Mouse (Mus musculus) kidney, postnatal 0 days (tissue): ENCODE measurements at regions not wholly inside any gene's neighbourhood (a gene's known extent, or its start where the extent isn't known, plus 50 kb on each side); places are given as distances from the start of the nearest gene placed in this dataset.

Experiments
- ATAC-seq: fragments of 200-750 bp; cut with Nextera tagmentation; replicated peaks from 2 replicates; pipeline ENCODE4 v1.8.0; 2017; ENCODE audit warnings: low read depth, moderate number of reproducible peaks, moderate TSS enrichment, moderate library complexity; ENCODE audit not compliant: low FRiP score
- DNase-seq: peaks from one replicate; pipeline ENCODE4 v3.0.0-alpha.2; 2016; ENCODE audit warnings: low spot score
- H3K27ac ChIP-seq: fragments of 300-500 bp; sonication (generic); 2 replicates; pipeline ENCODE4 v1.5.1; 2014; ENCODE audit warnings: mild to moderate bottlenecking
- H3K27me3 ChIP-seq: fragments of 300-500 bp; sonication (generic); 2 replicates; pipeline ENCODE4 v1.6.1; 2014; ENCODE audit warnings: low read length, mixed read lengths; ENCODE audit not compliant: insufficient read depth
- H3K36me3 ChIP-seq: fragments of 300-500 bp; sonication (generic); 2 replicates; pipeline ENCODE4 v1.6.1; 2014; ENCODE audit warnings: low read length, mixed read lengths; ENCODE audit not compliant: insufficient read depth
- H3K4me1 ChIP-seq: fragments of 300-500 bp; sonication (generic); replicated peaks from 2 replicates; pipeline ENCODE4 v1.6.1; 2014; ENCODE audit warnings: antibody characterized with exemption, low read length, mixed read lengths; ENCODE audit not compliant: insufficient read depth
- H3K4me2 ChIP-seq: fragments of 300-500 bp; sonication (generic); 2 replicates; pipeline ENCODE4 v1.6.1; 2014; ENCODE audit warnings: mild to moderate bottlenecking, low read length, moderate library complexity, mixed read lengths
- H3K4me3 ChIP-seq: fragments of 300-500 bp; sonication (generic); replicated peaks from 2 replicates; pipeline ENCODE4 v1.5.1; 2014; ENCODE audit warnings: low read depth, low read length
- H3K9ac ChIP-seq: fragments of 300-500 bp; sonication (generic); 2 replicates; pipeline ENCODE4 v1.6.1; 2014; ENCODE audit warnings: low read depth, low read length
- H3K9me3 ChIP-seq: fragments of 300-500 bp; sonication (generic); replicated peaks from 2 replicates; pipeline ENCODE4 v1.6.1; 2016; ENCODE audit warnings: low read length, inconsistent platforms, mixed read lengths
- CTCF ChIP-seq: IDR thresholded peaks from 2 replicates; pipeline ENCODE4 v1.5.1; 2016; ENCODE audit warnings: antibody characterized with exemption, low read depth, mild to moderate bottlenecking, moderate library complexity
- WGBS: fragments of 180-500 bp; shearing (Covaris S2); extraction: QIAGEN DNeasy Blood & Tissue Kit; methylation state at CpG from one replicate; pipeline ENCODE4 v1.1.7; 2014; 5-methylcytosine and 5-hydroxymethylcytosine counted together

- peak; percentile 47 for DNase-seq
- H3K27me3 ChIP-seq = no peaks in the 10 kb centered on the region
- H3K4me2 ChIP-seq = no peak overlapping the region
- H3K9ac ChIP-seq = no peak overlapping the region
- no peaks in the 10 kb centered on the region for H3K36me3 ChIP-seq
- WGBS = 16% methylated on average over 3 of the region's 3 CpGs
- TF ChIP-seq CTCF = no peak
- H3K4me1 ChIP-seq = no peaks in the 10 kb centered on the region
- H3K9me3 ChIP-seq = no peaks in the 10 kb centered on the region
- no peak overlapping the region for H3K27ac ChIP-seq
- ATAC-seq = peak; percentile 71; the same call in 1 of the 2 replicates
- no peak overlapping the region for H3K4me3 ChIP-seq
Measured at GRCm38 (mm10) chr14:16897747-16898544, 79.0 kb upstream of the Rarb start.

GRCm38 (mm10) chr14:16896974-16897373, 78.0 kb upstream of the Rarb start:
- Histone ChIP-seq H3K36me3 (no peaks in the 10 kb centered on the region), H3K27ac (0 out of 2 replicates have a peak overlapping the region, but pooled peaks have one; percentile 8), H3K4me2 (no peak overlapping the region), H3K9ac (no peak overlapping the region), H3K27me3 (no peaks in the 10 kb centered on the region), H3K9me3 (no peaks in the 10 kb centered on the region), H3K4me1 (no peaks in the 10 kb centered on the region), H3K4me3 (no peak overlapping the region)
- TF ChIP-seq CTCF = no peak
- no peak for ATAC-seq
- no peak for DNase-seq
- 85% methylated on average over 3 of the region's 3 CpGs for WGBS

DNA sequence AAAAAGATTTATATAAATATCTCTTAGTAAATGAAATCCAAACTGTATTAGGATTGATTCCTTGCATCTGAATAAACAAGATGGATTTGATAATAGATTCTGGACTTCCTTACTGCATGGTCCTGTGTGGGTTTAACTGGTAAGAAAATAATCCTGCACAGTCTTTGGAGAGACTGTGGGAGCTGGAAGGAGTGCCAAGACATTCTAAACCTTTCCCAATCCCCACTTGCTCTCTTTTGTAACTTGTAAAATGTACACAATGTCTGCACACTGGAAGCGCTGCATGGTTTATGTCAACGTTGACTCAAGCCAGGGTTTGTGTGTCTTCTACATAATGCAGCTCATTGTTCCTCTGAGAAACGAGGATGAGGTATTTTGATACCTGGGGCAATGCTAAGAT, 62.3 kb upstream of the Rarb start:
- Histone ChIP-seq H3K27me3 (no peaks in the 10 kb centered on the region), H3K36me3 (no peaks in the 10 kb centered on the region), H3K9ac (no peak overlapping the region), H3K9me3 (no peaks in the 10 kb centered on the region), H3K27ac (no peak overlapping the region), H3K4me3 (no peak overlapping the region), H3K4me2 (no peak overlapping the region), H3K4me1 (no peaks in the 10 kb centered on the region)
- no peak for TF ChIP-seq CTCF
- WGBS = 62% methylated on average over 3 of the region's 3 CpGs
- DNase-seq = no peak
- ATAC-seq = no peak

- Histone ChIP-seq H3K4me3 (no peak overlapping the region), H3K27ac (no peak overlapping the region), H3K9me3 (no peaks in the 10 kb centered on the region), H3K4me2 (no peak overlapping the region), H3K9ac (no peak overlapping the region), H3K4me1 (no peaks in the 10 kb centered on the region), H3K36me3 (no peaks in the 10 kb centered on the region), H3K27me3 (no peaks in the 10 kb centered on the region)
- peak; percentile 69; the same call in 1 of the 2 replicates for ATAC-seq
- no peak for DNase-seq
- WGBS = 76% methylated on average over 2 of the region's 2 CpGs
- no peak for TF ChIP-seq CTCF
Measured at GRCm38 (mm10) chr14:16869221-16869620, 50.3 kb upstream of the Rarb start.
